Mouse (Mus musculus): Measurements from ENCODE around the gene Cyp2d22. TPM values are rescaled to one million over a fixed set of nuclear protein-coding genes. Genes with fewer than 3 reads are reported as not detected.

Gene Cyp2d22
- polyA plus RNA-seq, 1 experiment from 2014 or later = 3.0 TPM

DNA sequence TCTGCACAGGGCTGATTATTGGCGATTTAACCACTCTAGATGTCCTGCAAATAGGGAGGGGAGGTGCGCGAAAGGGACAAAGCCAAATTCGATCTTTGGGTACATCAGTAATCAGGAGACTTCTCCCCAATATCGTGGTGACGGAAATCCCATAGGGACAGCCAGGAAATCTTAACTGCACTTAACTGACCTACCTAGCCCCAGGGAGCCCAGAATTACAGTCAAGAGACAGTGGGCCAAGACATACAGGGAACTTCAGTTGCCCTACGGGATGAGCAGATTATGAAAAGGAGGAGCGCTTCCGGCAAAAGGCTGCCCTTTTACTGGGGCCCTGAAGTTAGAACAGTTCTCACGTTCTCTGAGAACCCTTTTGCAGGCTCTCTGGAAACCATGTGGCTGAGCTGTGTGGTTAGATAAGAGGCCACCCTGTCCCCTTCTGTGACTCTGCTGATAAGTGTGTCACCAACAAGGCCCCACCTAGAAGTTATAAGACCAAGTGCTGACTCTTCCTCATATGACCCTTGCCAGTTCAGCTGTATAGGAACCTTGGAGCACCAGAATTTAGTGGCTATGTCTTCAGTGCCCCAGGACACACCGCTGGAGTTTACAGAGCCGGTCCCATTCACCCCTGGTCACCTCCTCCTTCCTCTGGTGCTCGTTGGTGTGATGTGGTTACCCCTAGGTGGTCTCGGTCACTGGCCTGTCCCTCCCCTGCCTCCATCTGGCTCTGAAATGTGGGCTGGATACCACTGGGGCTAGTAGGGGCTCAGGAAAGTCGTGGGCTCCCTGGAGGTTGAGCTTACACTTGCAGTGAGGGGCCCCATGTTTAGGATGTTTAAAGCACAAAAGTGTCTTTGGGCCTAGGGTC lies 38.2 kb downstream of the Cyp2d22 start:
- Histone ChIP-seq H3K9me3 (no peaks in the 10 kb centered on the region), H3K36me3 (replicated peaks) (peaks cover 1% of the 10 kb centered on the region; the same call in 1 of the 2 replicates), H3K4me1 (peaks cover 55% of the 10 kb centered on the region), H3K27ac (replicated peaks) (peak overlapping the region; percentile 87), H3K27me3 (replicated peaks; ENCODE audit: low read depth, poor library complexity, severe bottlenecking) (peaks cover 31% of the 10 kb centered on the region), H3K4me3 (peak overlapping the region; percentile 59)
- WGBS = 66% methylated on average over 15 of the region's 15 CpGs
- no peak for DNase-seq (ENCODE audit: low spot score)

DNA sequence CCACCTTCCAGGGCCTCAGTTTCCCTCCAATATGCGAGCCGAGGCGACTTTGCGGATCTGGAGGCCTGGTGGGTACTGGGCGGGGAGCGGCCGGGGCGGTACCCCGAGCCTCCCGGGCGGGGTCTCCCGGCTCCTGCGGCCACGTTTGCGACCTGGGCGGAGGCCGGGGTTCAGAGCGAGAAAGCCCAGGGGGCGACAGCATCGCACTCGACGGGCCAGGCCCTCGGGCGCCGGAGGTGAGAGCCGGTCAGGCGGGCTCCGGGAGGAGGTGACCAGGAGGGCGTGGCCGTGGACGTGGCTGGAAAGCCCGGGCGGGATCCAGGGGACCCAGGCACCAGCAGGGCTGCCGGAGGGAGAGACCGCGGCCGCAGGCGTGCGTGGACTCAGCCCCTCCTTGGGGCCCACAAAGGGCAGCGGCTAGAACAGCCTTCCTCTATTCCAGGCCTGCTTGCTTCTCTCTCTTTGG lies 39.0 kb downstream of the Cyp2d22 start:
- H3K27ac ChIP-seq (replicated peaks) = peak overlapping the region; percentile 87
- H3K9me3 ChIP-seq = no peaks in the 10 kb centered on the region
- H3K4me1 ChIP-seq = peaks cover 58% of the 10 kb centered on the region
- H3K27me3 ChIP-seq (replicated peaks; ENCODE audit: low read depth, poor library complexity, severe bottlenecking) = peaks cover 31% of the 10 kb centered on the region
- H3K4me3 ChIP-seq = peak overlapping the region; percentile 59
- DNase-seq (ENCODE audit: low spot score) = peak; percentile 70
- 1% methylated on average over 40 of the region's 40 CpGs for WGBS
- H3K36me3 ChIP-seq (replicated peaks) = peaks cover 10% of the 10 kb centered on the region

DNA sequence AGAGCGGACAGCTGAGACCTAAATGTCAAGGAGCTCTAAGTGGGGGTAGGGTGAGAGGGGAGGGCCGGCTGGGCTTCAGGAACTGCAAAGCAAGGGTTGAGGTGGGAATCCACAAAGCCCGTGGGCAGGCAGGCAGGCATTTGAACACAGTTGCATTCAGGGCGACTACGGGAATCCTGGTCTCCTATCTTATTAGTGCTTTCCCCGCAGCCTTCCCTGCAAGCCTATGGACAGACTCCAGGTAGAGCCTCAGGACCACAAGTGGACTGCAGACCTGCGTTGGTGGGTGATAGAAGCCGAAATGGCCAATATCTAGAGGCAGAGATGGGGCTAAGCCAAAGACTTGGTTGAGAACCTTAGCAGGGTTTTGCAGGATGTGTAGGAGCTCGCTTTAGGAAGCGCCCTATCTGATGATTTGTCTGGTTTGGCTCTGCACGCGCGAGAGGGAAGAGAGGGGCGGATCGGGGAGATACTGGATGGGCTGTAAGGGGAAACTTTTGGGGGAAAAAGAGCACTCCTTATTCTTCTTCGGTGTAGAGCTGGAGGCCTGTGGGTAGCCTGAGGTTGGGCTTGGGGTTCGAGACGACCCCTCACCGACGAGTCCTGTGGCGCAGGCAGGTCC lies 39.5 kb downstream of the Cyp2d22 start:
- H3K9me3 ChIP-seq = no peaks in the 10 kb centered on the region
- H3K27ac ChIP-seq (replicated peaks) = peak overlapping the region; percentile 87
- peak; percentile 32 for DNase-seq (ENCODE audit: low spot score)
- peaks cover 31% of the 10 kb centered on the region for H3K27me3 ChIP-seq (replicated peaks; ENCODE audit: low read depth, poor library complexity, severe bottlenecking)
- peaks cover 59% of the 10 kb centered on the region for H3K4me1 ChIP-seq
- peaks cover 15% of the 10 kb centered on the region for H3K36me3 ChIP-seq (replicated peaks)
- H3K4me3 ChIP-seq = peak overlapping the region; percentile 59
- WGBS = 33% methylated on average over 21 of the region's 21 CpGs

DNA sequence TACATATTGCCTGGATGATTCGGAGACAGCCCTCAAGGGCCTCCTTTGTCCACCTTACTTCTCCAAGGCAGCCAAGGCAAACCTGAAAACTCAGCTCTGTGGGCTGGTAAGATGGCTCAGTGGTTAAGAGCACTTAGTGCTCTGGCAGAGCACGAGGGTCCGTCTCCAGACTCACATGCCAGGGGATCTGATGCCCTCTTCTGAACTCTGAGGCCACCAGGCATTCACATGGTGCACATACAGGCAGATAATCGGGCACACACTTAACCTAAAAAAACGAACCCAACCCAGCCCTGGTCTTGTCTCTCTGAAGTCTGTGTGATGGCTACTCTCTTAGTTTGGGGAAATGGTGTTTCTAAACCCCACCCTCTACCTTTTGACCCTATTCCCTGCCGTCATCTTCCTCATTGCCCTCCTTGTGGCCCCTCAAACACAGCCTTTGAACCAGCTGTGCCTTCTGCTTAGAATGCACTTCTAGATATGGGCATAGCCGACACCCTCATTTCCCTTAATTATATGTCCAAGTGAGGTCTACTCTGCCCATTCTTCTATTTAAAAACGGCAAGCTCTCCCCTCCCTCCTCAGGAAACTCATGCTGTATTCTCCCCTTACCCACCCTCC lies 40.3 kb downstream of the Cyp2d22 start:
- H3K36me3 ChIP-seq (replicated peaks) = peaks cover 23% of the 10 kb centered on the region
- WGBS = 73% methylated on average over 8 of the region's 8 CpGs
- peak overlapping the region; percentile 87; the same call in 1 of the 2 replicates for H3K27ac ChIP-seq (replicated peaks)
- peaks cover 59% of the 10 kb centered on the region for H3K4me1 ChIP-seq
- H3K27me3 ChIP-seq (replicated peaks; ENCODE audit: low read depth, poor library complexity, severe bottlenecking) = peaks cover 31% of the 10 kb centered on the region
- no peaks in the 10 kb centered on the region for H3K9me3 ChIP-seq
- peak overlapping the region; percentile 67; the same call in 1 of the 2 replicates for H3K4me3 ChIP-seq
- no peak for DNase-seq (ENCODE audit: low spot score)

DNA sequence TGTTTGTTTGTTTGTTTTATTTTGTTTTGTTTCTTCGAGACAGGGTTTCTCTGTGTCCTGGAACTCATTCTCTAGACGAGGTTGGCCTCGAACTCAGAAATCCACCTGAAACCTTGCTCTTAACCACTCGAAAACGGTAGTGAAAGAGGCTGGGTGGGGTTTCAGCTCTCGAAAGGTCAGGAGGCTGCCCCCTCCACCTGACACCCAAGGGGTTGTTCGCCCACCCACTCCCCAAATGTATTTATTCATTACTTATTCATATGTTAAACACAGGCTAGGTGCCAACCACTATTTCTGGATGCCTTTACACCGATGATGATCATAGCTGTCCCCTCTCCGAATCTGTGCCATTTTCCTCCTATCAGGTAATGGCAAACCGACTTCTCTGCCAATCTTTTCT lies 40.9 kb downstream of the Cyp2d22 start:
- peaks cover 59% of the 10 kb centered on the region for H3K4me1 ChIP-seq
- H3K4me3 ChIP-seq = peak overlapping the region; percentile 67
- H3K27me3 ChIP-seq (replicated peaks; ENCODE audit: low read depth, poor library complexity, severe bottlenecking) = peaks cover 31% of the 10 kb centered on the region
- DNase-seq (ENCODE audit: low spot score) = no peak
- no peaks in the 10 kb centered on the region for H3K9me3 ChIP-seq
- peaks cover 29% of the 10 kb centered on the region for H3K36me3 ChIP-seq (replicated peaks)
- peak overlapping the region; percentile 85 for H3K27ac ChIP-seq (replicated peaks)
- WGBS = 60% methylated on average over 10 of the region's 10 CpGs

DNA sequence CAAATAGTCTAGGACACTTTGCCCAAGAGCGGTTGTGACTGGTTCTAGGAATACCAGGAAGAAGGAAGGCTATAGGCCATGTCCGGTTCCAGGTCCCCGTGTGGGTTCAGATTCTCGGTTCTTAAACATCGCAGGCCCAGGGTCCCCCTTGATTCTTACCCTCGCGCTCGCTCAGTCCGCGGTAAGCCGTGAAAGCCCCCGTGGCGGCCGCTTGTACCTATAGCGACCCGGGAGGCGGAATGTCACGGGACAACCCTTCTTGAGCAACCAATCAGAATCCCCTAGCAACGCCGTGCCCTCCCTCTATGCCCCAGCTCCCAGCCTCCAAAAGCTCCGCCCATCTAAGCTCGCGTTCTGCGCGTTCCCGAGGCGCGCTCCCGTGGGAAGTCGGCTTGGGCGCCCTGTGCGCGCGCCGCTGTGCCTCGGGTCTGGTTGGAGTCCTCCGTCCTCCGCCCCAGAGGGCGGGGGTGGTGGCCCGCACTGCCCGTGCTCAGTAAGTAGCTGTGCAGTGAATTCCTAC lies 41.4 kb downstream of the Cyp2d22 start, which contains the start of the genes Naga, Pheta2 and Smdt1:
Gene Naga, minus strand, starts transcription at position 333 of the 520 bp plus-strand sequence.
Gene Pheta2, plus strand, starts transcription at position 350 of the 520 bp plus-strand sequence.
Gene Smdt1, plus strand, starts transcription at position 367 of the 520 bp plus-strand sequence.
- H3K4me3 ChIP-seq = peak within 1 kb of the TSS; percentile 67
- peak within 1 kb of the TSS; percentile 85 for H3K27ac ChIP-seq (replicated peaks)
- under 1% methylated on average over 41 of the region's 41 CpGs for WGBS
- peaks cover 59% of the 10 kb centered on the region for H3K4me1 ChIP-seq
- DNase-seq (ENCODE audit: low spot score) = peak; percentile 97
- peaks cover 31% of the 10 kb centered on the region for H3K27me3 ChIP-seq (replicated peaks; ENCODE audit: low read depth, poor library complexity, severe bottlenecking)
- H3K36me3 ChIP-seq (replicated peaks) = peaks cover 33% of the 10 kb centered on the region
- no peaks in the 10 kb centered on the region for H3K9me3 ChIP-seq

DNA sequence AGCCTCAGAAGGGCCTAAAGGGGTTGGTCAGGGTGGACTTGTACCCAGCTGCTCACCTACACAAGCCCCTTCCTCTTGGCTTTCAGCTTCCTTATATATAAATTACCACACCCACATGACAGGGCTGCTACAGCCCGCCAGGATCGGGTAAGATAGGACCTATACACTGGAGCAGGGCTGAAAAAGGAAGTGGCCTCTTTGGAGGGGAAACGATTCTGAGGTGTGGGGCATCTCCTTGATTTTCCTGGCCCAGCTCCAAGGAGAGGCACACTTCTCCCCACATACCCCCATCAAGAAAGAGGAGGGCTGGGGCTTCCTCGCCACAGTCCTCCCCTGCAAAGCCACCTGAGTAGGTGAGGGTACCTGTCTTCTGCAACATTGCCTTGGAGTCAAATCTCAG lies 42.2 kb downstream of the Cyp2d22 start:
- H3K36me3 ChIP-seq (replicated peaks) = peaks cover 37% of the 10 kb centered on the region
- H3K4me1 ChIP-seq = peaks cover 59% of the 10 kb centered on the region
- no peaks in the 10 kb centered on the region for H3K9me3 ChIP-seq
- DNase-seq (ENCODE audit: low spot score) = no peak
- H3K27ac ChIP-seq (replicated peaks) = peak overlapping the region; percentile 85
- H3K4me3 ChIP-seq = peak overlapping the region; percentile 67
- H3K27me3 ChIP-seq (replicated peaks; ENCODE audit: low read depth, poor library complexity, severe bottlenecking) = peaks cover 31% of the 10 kb centered on the region
- WGBS = 52% methylated on average over 4 of the region's 4 CpGs

DNA sequence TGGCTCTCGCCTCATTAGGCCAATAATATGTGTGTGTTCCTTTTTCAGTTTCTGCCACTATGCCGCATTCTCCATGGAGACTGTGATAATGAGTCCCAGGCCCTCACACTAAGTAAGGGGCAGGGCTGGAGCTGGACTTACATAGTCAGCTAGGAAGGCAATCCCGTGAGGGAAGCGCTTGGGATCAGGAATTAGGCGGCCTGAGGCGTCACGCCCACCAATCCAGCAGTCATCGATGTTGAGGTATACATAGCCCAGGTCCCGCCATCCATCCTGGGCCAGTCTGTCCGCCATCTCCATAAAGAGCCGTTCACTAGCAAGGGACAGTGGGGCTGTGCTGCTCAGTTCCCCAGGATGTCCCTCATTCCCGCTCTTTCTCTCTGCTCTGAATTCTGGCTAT lies 43.4 kb downstream of the Cyp2d22 start:
- Histone ChIP-seq H3K9me3 (no peaks in the 10 kb centered on the region), H3K27ac (replicated peaks) (no peak overlapping the region), H3K4me3 (0 out of 2 replicates have a peak overlapping the region, but pooled peaks have one; percentile 2), H3K27me3 (replicated peaks; ENCODE audit: low read depth, poor library complexity, severe bottlenecking) (peaks cover 24% of the 10 kb centered on the region), H3K4me1 (peaks cover 53% of the 10 kb centered on the region), H3K36me3 (replicated peaks) (peaks cover 47% of the 10 kb centered on the region)
- no peak for DNase-seq (ENCODE audit: low spot score)
- WGBS = 77% methylated on average over 12 of the region's 12 CpGs

DNA sequence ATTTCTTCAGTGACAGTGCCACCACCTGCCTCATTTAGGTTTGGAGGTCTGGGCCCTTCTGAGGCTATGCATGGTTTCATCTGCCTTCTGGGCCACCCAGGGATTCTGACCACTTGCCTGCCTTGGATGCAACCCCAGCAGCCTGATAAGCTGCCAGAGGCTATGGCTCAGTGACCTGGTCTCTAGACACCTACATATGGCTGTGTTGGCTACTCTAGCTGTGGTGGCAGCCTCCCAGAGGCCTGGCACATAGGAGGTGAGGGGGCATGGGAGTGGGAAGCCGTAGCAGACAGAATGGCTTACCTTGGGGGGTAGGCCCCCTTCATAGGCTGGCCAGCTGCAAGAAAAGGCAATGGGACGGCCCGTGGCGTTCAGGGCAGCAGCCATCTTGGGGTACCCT lies 44.9 kb downstream of the Cyp2d22 start:
- H3K9me3 ChIP-seq = no peaks in the 10 kb centered on the region
- no peak for DNase-seq (ENCODE audit: low spot score)
- WGBS = 96% methylated on average over 4 of the region's 4 CpGs
- peaks cover 42% of the 10 kb centered on the region for H3K4me1 ChIP-seq
- no peak overlapping the region for H3K27ac ChIP-seq (replicated peaks)
- H3K4me3 ChIP-seq = no peak overlapping the region
- peaks cover 9% of the 10 kb centered on the region for H3K27me3 ChIP-seq (replicated peaks; ENCODE audit: low read depth, poor library complexity, severe bottlenecking)
- H3K36me3 ChIP-seq (replicated peaks) = peaks cover 61% of the 10 kb centered on the region

DNA sequence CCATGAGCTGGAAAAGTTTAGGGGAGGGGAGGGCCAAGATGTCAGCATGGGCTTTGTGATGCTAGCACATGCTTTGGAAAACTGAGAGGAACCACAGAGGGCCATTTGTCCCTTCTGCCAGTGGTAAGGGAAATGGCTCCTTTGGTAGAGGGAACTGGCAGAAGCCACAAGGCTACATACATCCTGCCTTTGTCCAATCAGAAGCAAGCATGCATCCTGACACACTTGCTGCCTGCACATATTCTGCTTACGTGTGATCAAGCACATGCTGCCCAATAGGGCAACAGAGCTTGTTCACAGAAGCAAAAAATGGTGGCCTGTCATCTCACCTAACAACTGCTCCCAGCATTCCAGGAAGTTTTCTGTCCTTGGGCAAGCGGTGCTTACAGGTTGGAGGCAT lies 54.7 kb downstream of the Cyp2d22 start:
- Histone ChIP-seq H3K27me3 (replicated peaks; ENCODE audit: low read depth, poor library complexity, severe bottlenecking) (0 out of 2 replicates have a peak, but pooled peaks cover 4% of the 10 kb centered on the region), H3K4me3 (no peak overlapping the region), H3K9me3 (no peaks in the 10 kb centered on the region), H3K4me1 (peaks cover 27% of the 10 kb centered on the region), H3K27ac (replicated peaks) (no peak overlapping the region), H3K36me3 (replicated peaks) (peaks cover 17% of the 10 kb centered on the region)
- WGBS = 68% methylated on average over 2 of the region's 2 CpGs
- no peak for DNase-seq (ENCODE audit: low spot score)

DNA sequence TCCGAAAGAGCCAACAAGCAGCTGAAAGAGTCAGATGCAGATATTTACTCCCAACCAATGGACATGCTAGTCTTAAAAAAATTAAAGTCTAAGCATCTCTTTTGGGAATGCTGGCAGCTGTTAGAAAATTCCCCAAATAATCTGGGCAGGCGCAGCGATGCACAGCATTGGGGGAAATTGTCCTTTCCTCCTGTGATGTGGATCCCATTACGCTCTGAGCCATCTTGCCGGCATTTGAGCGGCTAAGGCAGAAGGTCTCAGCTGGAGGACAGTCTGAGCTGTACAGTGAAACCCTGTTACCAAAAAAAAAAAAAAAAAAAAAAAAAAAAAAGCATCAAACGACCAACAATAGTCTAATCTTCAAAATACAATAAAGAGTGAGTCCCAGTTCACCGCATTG lies 57.9 kb downstream of the Cyp2d22 start:
- no peaks in the 10 kb centered on the region for H3K36me3 ChIP-seq (replicated peaks)

More for the DNA sequence above, 57.9 kb downstream of the Cyp2d22 start:
- no peak overlapping the region for H3K27ac ChIP-seq (replicated peaks)
- DNase-seq (ENCODE audit: low spot score) = no peak
- WGBS = 80% methylated on average over 8 of the region's 8 CpGs
- peaks cover 22% of the 10 kb centered on the region for H3K4me1 ChIP-seq
- H3K4me3 ChIP-seq = no peak overlapping the region
- no peaks in the 10 kb centered on the region for H3K9me3 ChIP-seq
- H3K27me3 ChIP-seq (replicated peaks; ENCODE audit: low read depth, poor library complexity, severe bottlenecking) = 0 out of 2 replicates have a peak, but pooled peaks cover 4% of the 10 kb centered on the region

Measured in embryonic facial prominence, embryonic 10.5 days (tissue).